11 mouse cellular contexts compared by ENCODE assay signal in the genomic region with DNA sequence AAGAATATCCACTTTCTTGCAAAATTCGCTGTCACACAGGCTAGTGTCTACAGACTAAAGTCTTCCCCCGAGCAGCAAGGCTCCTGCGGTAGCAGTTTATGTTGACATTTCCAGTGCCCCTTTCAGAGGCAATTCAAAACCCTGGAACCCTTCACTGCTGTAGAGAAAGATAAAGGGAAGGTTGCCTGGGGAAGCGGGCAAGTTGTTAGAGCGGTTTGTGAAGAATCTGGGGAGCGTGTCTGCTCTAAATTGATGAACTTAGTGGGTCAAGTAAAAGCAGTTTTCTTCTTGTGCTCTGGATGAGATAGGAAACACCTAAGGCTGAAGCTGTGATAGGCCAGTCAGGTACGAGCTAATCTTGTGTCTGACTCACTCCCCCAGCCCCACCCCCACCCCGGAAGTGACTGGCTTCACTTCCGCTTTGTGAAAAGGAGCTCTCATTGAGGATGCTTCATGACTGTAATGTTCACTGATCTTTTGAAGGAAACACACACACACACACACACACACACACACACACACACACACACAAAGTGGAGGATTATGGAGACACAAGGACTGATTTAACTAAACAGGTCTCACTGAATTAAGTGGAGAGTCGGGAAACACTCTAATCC.
DNase-seq lines count a peak whose midpoint lies in the region; ATAC-seq and TF ChIP-seq lines count a peak whose summit lies in the region.
"Had no signal": no experiment of that assay in that cellular context is flagged by ENCODE, and none has a peak within 500 bp of the region (broad histone marks: within the 10 kb centered on the region; RNA-seq: fewer than 3 reads in every experiment).

No protein-coding gene starts in this region.

- H3K9ac ChIP-seq in lung, embryonic 14.5 days = no peak overlapping the region
- no peak overlapping the region for H3K9ac ChIP-seq in hindbrain, postnatal 0 days (replicated peaks; ENCODE audit: low read length)
- H3K9ac ChIP-seq in neural tube, embryonic 15.5 days (replicated peaks) = no peak overlapping the region

- DNase-seq in embryo, embryonic 10.5 days (ENCODE audit: low spot score) = peak; percentile 28
- DNase-seq in embryo, embryonic 11 days = no peak
- DNase-seq in lung, embryonic 14.5 days = peak; percentile 43
- no peak for DNase-seq in lung, postnatal 36 days
- no peak for DNase-seq in hindbrain, postnatal 0 days (ENCODE audit: low spot score)
- no peak for DNase-seq in gastrocnemius, adult 18-20 months (ENCODE audit: low spot score)
- DNase-seq in cerebellum, postnatal 10 days = no peak
- DNase-seq: cerebellum, adult 18-20 months; layer of hippocampus, adult 9-11 months had no signal

- 0 out of 2 replicates have a peak, but pooled peaks cover 7% of the 10 kb centered on the region for H3K4me1 ChIP-seq in lung, embryonic 14.5 days (ENCODE audit: insufficient read depth)
- 0 out of 2 replicates have a peak, but pooled peaks cover 3% of the 10 kb centered on the region for H3K4me1 ChIP-seq in hindbrain, postnatal 0 days (ENCODE audit: insufficient read depth, low read length)
- peaks cover 6% of the 10 kb centered on the region for H3K4me1 ChIP-seq in neural tube, embryonic 15.5 days
- H3K4me1 ChIP-seq: megakaryocyte, embryonic 14.5 days had no signal

- H3K27me3 ChIP-seq in lung, embryonic 14.5 days (ENCODE audit: insufficient read depth, low read length) = no peaks in the 10 kb centered on the region
- no peaks in the 10 kb centered on the region for H3K27me3 ChIP-seq in hindbrain, postnatal 0 days (ENCODE audit: insufficient read depth, low read length)
- no peaks in the 10 kb centered on the region for H3K27me3 ChIP-seq in neural tube, embryonic 15.5 days (replicated peaks)
- H3K27me3 ChIP-seq: megakaryocyte, embryonic 14.5 days had no signal

- no peaks in the 10 kb centered on the region for H3K9me3 ChIP-seq in lung, embryonic 14.5 days (ENCODE audit: low read depth, low read length)
- H3K9me3 ChIP-seq in hindbrain, postnatal 0 days (ENCODE audit: low read length) = no peaks in the 10 kb centered on the region
- H3K9me3 ChIP-seq in neural tube, embryonic 15.5 days (replicated peaks) = no peaks in the 10 kb centered on the region

- no peaks in the 10 kb centered on the region for H3K36me3 ChIP-seq in lung, embryonic 14.5 days (ENCODE audit: insufficient read depth)
- no peaks in the 10 kb centered on the region for H3K36me3 ChIP-seq in hindbrain, postnatal 0 days (ENCODE audit: insufficient read depth, low read length)
- no peaks in the 10 kb centered on the region for H3K36me3 ChIP-seq in neural tube, embryonic 15.5 days

- H3K4me3 ChIP-seq in lung, embryonic 14.5 days (ENCODE audit: low read depth, low read length) = no peak overlapping the region
- no peak overlapping the region for H3K4me3 ChIP-seq in hindbrain, postnatal 0 days (ENCODE audit: low read length)
- no peak overlapping the region for H3K4me3 ChIP-seq in neural tube, embryonic 15.5 days (replicated peaks)
- H3K4me3 ChIP-seq: megakaryocyte, embryonic 14.5 days had no signal

- H3K4me2 ChIP-seq in lung, embryonic 14.5 days = peak overlapping the region; percentile 54
- peak overlapping the region; percentile 23; the same call in 1 of the 2 replicates for H3K4me2 ChIP-seq in hindbrain, postnatal 0 days (ENCODE audit: low read depth, low read length)
- peak overlapping the region; percentile 20; the same call in 1 of the 2 replicates for H3K4me2 ChIP-seq in neural tube, embryonic 15.5 days

- 19% methylated on average over 10 of the region's 10 CpGs for WGBS in lung, embryonic 14.5 days
- 29% methylated on average over 10 of the region's 10 CpGs for WGBS in hindbrain, postnatal 0 days
- 37% methylated on average over 10 of the region's 10 CpGs for WGBS in neural tube, embryonic 15.5 days

- peak; percentile 21; the same call in 1 of the 2 replicates for ATAC-seq in lung, embryonic 14.5 days (ENCODE audit: insufficient read depth)
- no peak for ATAC-seq in hindbrain, postnatal 0 days
- no peak for ATAC-seq in neural tube, embryonic 15.5 days (ENCODE audit: low FRiP score)

- H3K27ac ChIP-seq in lung, embryonic 14.5 days (ENCODE audit: low read depth) = no peak overlapping the region
- no peak overlapping the region for H3K27ac ChIP-seq in hindbrain, postnatal 0 days
- no peak overlapping the region for H3K27ac ChIP-seq in neural tube, embryonic 15.5 days (replicated peaks)

- no peak for TF ChIP-seq CTCF in lung, embryonic 14.5 days (IDR thresholded peaks at IDR 0.05; ENCODE audit: low read depth)
- no peak for TF ChIP-seq CTCF in hindbrain, postnatal 0 days (IDR thresholded peaks at IDR 0.05; ENCODE audit: low read depth)

Comparison
In these comparisons a context has a peak if more than half of its experiments do, and no peak if none do; other contexts are left out.
1. DNase-seq: peak in embryo, embryonic 10.5 days (single experiment) and lung, embryonic 14.5 days (single experiment); none in embryo, embryonic 11 days (single experiment), lung, postnatal 36 days (single experiment), hindbrain, postnatal 0 days (single experiment), gastrocnemius, adult 18-20 months (single experiment) and cerebellum, postnatal 10 days (0 of 2).
2. Peak in every context shown above with its lines, with median percentiles within 50 percentile points of each other: H3K4me2 ChIP-seq.